Mouse (Mus musculus): Measurements from ENCODE around the gene Fbxl16. TPM values are rescaled to one million over a fixed set of nuclear protein-coding genes. Genes with fewer than 3 reads are reported as not detected.

Gene Fbxl16
- 0.94 TPM for polyA plus RNA-seq (2014; fragmentation: Illumina TruSeq; extraction: RNeasy Lipid Tissue Mini Kit (QIAGEN cat#74804))

GRCm38 (mm10) chr17:25808789-25809605, at the start of gene Fbxl16:
TSS of gene Fbxl16 (plus strand) at chr17:25809085.

GRCm38 (mm10) chr17:25773549-25774120, 35.2 kb upstream of the Fbxl16 start, which contains the start of gene Narfl:
TSS of gene Narfl (plus strand) at chr17:25773776.

DNA sequence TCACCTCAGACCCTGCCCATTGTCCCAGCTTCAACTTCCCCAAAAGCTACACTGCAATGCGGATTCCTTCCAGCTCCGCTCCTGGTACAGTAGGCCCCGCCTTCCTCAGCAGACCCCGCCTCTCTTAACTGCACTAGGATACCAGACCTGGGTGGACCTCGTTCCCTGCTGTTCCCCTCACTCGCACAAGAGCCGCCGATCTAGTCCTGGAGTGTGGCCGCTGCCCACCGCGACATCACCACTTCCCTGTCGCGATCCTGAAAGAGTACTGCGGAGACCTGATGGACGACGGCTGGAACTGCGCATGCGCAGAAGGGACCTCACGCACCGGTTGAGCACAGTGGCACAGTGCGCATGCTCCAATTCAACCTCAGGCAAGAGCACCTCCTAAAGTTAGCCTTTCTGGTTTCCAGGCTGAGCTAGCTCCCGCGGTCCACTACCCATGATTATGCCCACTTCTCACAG, 23.6 kb upstream of the Fbxl16 start, which contains the start of gene Haghl:
TSS of gene Haghl (minus strand) at position 393 of the 465 bp plus-strand sequence.

DNA sequence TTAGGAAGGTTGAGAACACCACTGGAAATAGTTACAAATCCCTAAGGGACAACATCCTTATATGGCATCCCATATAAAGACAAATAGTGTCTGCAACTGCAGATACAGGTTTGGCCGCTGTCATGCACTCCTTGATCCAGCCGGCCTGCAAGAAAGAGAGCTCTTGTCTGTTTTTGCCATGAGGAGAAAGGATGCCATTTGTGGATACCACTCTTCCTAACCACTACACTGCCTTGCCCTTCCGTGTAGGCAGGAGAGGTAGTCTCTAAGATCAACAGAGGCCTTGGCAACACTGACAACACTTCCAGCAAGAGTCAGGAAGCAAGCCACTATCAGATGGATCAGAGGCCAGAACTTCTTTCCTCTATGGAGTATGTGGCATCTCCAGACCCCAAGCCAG, 22.6 kb upstream of the Fbxl16 start, which contains the start of gene Ccdc78:
TSS of gene Ccdc78 (plus strand) at position 301 of the 400 bp plus-strand sequence.

DNA sequence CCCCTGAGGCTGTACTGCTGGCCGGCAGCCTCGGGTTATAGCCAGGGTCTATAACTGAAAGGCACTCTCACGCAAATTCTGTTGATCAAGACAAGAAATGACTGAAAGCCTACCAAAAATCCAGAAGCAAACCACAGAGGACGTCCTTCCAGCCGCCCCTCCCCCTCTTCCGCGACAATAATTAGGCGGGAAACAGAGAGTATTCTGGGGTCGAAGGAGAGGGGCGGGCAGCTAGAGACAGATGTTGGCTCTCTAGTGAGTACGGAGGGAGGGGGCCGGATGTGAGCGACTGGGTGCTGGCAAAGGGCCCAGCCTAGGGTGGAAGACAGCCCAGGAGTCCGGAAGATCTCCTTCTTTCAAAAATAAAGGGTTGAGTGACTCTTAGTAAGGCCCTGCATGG, 16.3 kb upstream of the Fbxl16 start, which contains the start of gene Fam173a:
TSS of gene Fam173a (minus strand) at position 287 of the 400 bp plus-strand sequence.

DNA sequence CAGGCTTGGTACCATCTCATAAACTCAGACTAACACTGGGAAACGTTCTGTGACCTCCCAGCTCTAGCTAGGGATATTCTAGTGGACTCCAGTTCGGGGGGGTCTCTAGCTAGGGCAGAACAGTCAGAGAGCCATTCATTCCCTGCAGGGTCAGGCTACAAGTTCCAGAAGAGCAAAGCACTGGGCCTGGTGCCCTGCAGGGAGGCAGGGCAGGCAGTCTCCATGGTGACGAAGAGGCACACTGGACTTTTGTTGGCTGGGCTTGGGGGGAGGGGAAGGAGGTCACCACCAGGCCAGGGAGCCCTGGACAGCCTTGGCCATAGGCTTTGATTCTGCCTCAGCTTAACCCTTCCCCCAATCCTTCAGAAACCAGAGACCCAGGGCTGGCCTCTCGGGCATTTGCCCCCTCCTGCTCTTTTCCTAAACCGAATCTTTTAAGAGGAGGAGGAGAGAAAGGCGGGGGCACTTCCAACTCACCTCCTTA, 13.2 kb upstream of the Fbxl16 start, which contains the start of gene AC134908.4:
TSS of gene AC134908.4 (minus strand) at position 51 of the 484 bp plus-strand sequence.

DNA sequence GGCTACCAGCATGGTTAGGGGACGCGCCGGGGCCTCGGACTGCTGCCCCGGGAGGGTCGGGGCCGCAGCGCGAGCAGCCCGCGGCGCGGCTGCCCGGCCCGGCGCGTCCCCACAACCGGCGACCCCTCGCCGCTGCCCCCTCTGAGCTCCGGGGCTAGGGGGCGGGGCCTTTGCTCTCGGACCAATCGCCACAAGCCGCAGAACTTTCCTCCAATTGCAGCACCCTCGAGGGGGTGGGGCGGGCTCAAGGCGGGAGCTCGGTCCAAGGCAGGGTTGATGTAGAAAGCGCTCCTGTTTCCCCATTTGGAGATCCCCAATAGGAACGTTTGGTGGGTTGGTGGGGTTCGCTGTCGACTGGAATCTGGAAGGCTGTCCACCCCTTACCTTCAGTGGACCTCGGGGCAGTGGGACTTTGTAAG, 11.9 kb upstream of the Fbxl16 start, which contains the start of gene Metrn:
TSS of gene Metrn (minus strand) at position 186 of the 419 bp plus-strand sequence.

DNA sequence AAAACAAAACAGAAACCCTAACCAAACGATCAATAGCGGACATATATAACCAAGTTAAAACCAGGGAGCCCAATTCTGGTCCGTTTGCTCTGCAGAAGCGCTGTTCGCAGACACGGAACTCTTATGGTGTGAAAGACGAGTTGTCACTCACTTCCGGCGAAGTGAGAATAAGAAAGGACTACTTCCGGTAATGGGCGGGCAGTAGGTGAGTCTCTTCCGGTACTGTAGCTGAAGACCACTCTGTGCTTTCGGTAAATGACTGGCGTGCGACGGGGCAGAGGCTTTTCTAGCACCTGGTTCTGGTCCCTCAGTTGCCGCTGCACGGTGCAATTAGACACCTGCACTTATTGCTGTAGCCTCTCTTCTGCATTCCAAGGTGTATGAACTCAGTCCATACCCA, 14.6 kb downstream of the Fbxl16 start, which contains the start of gene Wdr24:
TSS of gene Wdr24 (plus strand) at position 176 of the 400 bp plus-strand sequence.

DNA sequence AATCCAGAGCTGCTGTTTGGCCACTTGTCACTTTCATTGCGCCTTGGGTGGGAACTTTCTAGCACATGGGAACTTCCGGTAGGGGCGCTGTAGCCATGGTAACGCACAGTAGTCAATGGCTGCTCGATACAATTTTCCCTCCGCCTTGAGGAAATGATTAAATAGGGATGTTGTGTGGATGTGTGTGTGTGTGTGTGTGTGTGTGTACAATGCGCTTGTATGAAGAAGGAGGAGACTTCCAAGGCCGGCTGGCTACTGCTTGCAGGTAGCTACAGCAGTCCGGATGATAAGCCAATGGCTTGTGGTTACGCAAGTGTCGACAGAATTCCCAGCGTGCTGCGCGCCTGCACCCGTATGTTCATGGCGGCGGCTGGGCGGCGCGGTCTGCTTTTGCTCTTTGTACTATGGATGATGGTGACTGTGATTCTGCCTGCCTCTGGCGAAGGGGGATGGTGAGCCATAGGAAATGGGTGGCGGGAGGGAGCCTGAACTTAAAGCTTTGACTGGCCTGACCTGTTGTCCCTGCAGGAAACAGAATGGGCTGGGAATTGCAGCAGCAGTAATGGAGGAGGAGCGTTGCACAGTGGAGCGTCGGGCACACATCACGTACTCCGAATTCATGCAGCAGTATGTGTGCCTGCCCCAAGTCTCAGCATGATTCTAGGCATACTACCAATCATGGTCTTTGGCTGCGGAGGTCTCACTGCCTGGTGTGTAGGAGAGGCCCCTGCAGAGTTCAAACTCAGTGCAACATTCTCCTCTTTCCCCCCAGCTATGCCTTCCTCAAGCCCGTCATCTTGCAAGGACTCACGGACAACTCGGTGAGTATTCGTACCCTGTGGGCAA, 20.1 kb downstream of the Fbxl16 start, which contains the start of gene Jmjd8:
TSS of gene Jmjd8 (plus strand) at position 156 of the 846 bp plus-strand sequence.

DNA sequence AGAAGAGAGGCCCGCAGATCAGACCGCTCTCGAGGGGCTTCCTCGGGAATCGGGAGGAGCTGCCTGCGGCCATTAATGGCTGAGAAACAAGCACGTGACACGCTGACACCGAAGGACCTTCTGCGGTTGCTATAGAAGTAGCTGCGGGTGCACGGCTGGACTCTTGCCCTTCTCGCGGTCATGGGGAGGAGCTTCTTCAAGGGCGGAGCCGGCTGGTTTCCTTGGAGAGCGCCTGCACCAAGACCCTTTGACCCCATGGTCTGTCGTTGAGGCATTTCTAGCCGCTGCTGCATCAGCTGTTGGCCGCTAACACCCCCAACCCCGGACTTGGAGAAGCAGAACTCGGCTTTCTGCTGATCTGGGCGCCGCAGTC, 24.4 kb downstream of the Fbxl16 start, which contains the start of gene Stub1:
TSS of gene Stub1 (minus strand) at position 114 of the 373 bp plus-strand sequence.

DNA sequence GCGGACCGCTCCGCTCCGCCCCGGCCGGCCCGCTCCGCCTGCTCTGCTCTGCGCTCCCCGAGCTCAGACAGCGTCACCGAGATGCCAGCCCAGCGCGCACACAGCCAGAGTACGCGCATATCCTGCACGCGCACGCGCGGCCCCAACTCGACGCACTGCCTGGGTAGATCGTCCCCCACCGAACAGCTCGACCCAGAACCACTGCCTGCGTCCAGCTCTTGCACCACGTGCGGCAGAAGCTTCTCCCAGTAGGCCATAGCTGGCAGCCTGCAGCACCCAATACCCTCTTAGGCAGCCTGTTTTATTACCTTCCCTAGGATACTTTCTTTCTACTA, 28.2 kb downstream of the Fbxl16 start, which contains the start of gene Rhbdl1:
TSS of gene Rhbdl1 (minus strand) at position 220 of the 335 bp plus-strand sequence.

DNA sequence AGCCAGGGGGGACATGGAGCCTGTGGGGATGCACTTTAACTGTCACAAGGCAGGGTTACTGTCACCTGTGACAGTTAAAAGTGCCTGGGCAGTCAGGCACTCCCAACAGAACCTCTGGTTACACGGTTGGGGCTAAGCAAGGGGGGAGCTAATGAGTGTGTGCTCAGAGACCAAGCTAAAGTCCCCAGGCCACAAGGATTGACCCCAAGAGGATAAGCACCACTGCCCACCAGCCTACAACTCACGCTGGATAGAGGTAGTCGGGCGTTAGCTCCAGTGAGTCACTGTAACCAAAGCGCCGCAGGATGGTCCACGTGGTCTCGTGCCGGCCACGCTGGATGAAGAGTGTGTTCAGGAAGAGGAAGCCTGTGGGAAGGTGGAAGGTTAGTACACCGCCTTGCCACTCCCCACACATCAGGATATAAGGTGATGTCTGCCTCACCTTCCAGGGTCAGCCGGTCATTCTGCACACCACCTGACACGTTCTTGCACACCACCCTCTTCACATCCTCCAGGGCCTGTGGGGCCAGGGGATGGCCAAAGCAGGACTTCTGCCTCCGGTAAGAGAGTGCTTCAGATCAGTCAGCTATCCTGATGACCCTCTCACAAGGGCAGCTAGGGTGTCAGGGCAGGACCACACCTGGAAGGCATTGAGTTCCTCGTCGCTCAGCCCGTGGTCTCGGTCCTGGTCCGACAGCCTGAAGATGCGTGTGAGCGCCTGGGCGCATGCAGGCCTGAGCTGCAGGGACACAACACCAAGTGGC, 32.4 kb downstream of the Fbxl16 start, which contains the start of gene Gm20683:
TSS of gene Gm20683 (minus strand) at position 647 of the 764 bp plus-strand sequence.

GRCm38 (mm10) chr17:25844396-25844901, 35.6 kb downstream of the Fbxl16 start, which contains the start of gene Rhot2:
TSS of gene Rhot2 (minus strand) at chr17:25844851.

DNA sequence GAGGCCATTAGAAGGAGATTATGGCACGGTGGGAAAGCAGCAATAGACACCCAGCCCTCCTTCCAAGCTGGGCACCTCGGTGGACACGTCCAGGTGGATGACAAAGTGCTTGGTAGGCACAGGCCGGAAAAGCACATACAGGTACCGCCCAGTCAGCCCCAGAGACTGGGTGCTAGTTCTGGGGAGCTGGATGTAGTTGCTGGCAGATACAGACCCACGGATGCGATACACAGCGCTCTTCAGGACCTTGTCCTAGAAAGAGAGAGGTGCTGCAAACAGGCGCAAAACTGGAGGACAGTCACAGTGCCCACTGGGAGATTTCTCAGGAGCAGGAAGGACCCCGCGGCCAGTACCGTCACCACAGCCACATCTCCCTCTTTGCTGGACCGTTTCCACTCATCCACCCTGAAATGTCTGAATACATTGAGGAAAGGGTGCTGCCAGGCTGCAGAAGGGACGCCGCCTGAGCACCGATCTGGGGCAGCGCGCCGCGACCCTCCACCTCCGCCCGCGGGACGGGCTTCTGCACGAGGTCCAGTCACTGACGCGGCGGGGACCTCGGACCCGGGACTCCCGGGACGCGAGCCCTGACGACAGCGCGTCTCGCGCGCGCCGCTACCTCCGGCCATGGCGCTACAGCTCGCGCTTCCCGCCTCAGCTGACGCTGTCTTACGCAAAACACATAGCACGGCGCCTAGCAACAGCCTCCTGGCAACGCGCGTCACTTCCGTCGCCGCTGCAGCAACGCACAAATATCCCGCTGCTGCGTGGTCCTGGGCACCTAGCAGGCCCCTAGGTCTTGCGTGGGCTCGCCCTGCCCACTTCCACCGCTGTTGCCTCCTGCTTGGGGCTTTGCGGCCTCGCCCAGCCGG, 52.2 kb downstream of the Fbxl16 start, which contains the start of gene Wdr90:
TSS of gene Wdr90 (minus strand) at position 670 of the 872 bp plus-strand sequence.

GRCm38 (mm10) chr17:25868601-25869191, 59.8 kb downstream of the Fbxl16 start, which contains the start of gene Mcrip2:
TSS of gene Mcrip2 (minus strand) at chr17:25868764.

